Mouse (Mus musculus) v-Abl transformed pro-B cells (cell line): ENCODE data around the gene Tgfbrap1.

Experiments
- in situ Hi-C, 2 experiments: fragments of 400-800 bp; cut with MboI; formaldehyde crosslinking; loops; one replicate each; pipeline ENCODE4 v1.15.1; 2025; ENCODE audit not compliant: unreplicated experiment in 2 of 2

Tgfbrap1 gene

DNA sequence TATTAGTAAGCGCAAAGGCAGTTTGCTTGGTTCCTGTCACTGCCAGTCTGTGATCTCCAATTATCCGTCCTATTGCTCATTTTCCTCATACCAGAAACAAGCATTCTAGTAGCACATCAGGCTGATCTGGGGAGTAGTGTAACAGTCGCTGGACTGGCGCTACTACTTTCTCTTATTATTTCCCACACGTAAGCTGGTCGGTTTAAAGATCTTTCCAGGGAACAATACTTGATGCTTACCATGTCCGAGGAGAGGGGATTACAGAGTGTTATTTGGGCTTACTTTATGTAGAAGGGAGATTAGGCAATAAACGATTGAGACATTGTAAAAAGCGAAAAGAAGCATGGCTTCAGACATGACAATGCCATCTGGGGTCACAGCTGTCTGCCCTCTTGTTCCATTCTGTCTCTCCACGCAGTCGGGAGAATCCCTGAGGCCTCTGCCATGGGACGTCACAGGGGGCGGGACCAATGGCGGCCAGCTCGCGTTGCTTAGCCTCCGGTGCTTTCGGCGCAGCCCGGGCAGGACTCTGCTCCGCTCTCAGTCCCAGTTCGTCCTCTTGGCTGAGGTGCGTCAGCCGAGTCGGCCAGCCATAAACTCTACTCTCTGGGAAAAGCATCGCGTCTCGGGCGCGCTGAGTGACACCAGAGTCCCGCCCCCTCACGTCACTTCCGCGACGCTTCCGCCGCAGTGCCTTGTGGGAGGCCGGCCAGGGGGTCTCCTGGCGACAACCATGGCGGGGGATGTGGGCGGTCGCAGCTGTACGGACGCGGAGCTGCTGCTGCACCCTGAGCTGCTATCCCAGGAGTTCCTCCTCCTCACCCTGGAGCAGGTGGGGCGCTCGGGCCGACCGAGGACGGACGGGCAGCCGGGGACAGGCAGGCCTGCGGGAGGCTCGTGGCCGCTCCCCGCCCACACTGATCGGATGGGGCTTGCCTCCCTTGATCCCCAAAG is at the start of gene Tgfbrap1, which contains the start of gene AI597479:
Gene Tgfbrap1, minus strand, starts transcription at position 607 of the 954 bp plus-strand sequence.
Gene AI597479, plus strand, starts transcription at position 680 of the 954 bp plus-strand sequence.
- in situ Hi-C loops: no loop called here

DNA sequence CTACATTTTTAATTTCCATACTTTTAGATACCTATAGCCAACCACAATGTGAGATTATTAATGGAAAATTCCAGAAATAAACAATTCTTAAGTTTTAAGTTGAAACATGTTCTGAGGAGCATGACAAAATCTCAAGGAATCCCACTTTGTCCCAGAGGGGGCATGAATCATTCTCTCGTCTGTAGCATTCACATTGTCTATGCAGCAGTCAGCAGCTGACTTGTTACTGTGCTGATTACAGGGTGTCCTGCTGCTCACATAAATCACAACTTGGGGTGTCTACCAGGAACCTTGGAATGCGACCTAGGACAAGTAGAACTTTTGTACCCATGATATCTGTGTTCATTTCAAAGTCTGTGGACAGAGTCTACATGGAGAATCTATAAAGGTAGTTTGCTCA is 49.0 kb upstream of the Tgfbrap1 start:
- in situ Hi-C loops: loop anchor here (10.0 to 25.0 kb wide), 4 partner anchors 290 to 1090 kb away; partner anchors contain the start of gene Nck2 (in 1 of the 2)

DNA sequence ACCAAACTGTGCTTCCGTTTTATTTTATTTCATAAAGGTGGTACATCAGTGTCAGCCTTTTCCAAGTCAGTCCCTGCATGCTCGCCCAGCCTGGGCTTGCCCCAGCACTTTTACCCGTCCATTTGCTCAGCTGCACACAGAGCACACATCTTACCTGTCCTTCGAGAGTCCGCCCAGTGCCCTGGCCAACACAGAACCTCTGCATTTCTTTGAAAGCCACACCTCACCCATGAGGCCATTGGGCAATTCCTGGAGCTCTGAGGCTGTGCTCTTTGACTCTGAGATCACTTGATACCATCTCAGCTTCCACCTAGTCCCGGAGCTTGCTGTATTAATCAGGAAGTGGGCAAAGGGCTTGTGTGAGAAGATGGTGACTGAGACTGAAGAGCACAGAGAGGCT is 47.0 kb upstream of the Tgfbrap1 start:
- in situ Hi-C loops: loop anchor here (10.0 to 25.0 kb wide), 4 partner anchors 292 to 1092 kb away; partner anchors contain the start of gene Nck2 (in 1 of the 2)

DNA sequence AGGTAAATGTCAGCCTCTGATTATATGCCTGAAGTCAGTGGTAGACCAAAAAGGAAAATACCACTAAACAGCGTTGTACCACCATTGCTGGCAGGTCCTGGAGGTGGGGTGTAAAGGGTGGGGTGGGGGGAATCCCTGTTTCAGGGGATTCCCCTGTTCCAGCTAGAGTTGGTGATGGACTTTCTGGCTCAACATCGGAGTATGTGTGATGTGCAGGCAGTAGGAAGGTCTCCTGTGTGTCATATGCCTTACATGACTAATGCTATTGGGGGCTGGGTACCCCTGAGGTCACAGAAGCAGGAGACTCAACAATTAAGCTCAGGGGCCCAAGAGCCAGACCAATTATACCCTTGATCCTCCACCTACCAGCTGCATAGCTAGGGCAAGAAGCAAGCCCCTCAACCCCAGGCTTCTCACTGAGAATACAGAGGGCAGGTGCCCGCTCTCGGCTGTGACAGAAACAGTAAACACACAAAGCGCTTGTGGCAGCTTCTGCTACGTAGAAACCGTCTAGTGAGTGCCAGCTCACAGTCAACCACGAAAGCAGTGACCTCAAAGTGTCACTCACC is 46.0 kb upstream of the Tgfbrap1 start:
- in situ Hi-C loops: loop anchor here (5.0 to 25.0 kb wide), 6 partner anchors 118 to 1093 kb away; partner anchors contain the start of gene Nck2 (in 1 of the 2)

DNA sequence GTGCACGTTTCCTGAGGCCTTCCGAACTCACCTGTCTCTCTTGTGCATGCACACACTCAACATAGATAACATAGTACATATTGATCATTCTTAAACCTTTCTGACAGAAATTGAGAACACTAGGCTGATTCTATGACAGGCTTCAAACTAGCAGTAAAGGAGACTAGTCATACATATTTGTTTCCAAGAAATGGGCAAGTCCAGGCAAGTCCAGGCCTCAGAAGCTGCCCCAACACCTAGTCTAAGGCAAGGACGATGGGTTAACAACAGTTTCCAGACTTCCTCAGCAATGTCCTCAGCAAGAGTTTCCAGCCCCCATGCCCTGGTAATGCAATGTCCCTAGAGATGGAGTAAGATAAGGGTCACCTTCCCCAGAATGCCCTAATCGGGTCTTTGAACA is 45.4 kb upstream of the Tgfbrap1 start:
- in situ Hi-C loops: loop anchor here (5.0 to 25.0 kb wide), 6 partner anchors 119 to 1094 kb away; partner anchors contain the start of gene Nck2 (in 1 of the 2)

DNA sequence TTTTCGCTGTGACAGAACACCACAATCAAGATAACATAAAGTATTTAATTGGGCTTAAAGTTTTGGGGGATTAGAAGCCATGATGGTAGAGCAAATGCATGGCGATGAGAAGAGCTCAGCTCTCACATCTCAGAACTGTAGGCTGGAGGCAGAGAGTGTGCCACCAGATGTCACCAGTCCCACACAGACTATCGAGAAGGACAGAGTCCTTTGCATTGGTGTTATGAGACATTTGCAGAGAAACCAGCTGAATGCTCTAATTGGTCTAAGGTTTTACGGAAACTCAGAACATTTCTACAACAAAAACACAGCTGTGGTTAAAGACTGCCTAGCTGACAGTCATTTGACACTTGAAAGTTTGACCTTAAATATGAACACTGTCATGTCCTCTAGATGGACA is 44.8 kb upstream of the Tgfbrap1 start:
- in situ Hi-C loops: loop anchor here (5.0 to 25.0 kb wide), 6 partner anchors 119 to 1094 kb away; partner anchors contain the start of gene Nck2 (in 1 of the 2)

DNA sequence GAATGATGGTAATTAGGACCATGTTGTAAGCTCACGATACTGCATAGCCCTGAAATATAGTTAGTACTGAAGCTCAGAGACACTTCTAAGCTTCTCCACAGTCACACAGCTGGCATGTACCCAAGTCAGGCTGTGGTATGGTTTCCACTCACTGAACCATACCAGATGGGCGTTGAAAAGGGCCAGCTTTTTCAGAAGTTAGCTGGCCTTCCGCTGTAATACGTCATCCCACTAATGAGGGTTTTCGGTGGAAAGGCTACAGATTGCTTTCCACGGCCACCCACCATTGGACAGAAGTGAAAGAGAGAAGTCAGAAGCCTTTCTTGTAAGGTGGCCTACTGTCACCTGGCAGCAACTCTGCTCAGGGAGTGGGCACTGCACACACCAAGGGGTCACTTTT is 44.4 kb upstream of the Tgfbrap1 start:
- in situ Hi-C loops: loop anchor here (5.0 to 25.0 kb wide), 6 partner anchors 119 to 1094 kb away; partner anchors contain the start of gene Nck2 (in 1 of the 2)

DNA sequence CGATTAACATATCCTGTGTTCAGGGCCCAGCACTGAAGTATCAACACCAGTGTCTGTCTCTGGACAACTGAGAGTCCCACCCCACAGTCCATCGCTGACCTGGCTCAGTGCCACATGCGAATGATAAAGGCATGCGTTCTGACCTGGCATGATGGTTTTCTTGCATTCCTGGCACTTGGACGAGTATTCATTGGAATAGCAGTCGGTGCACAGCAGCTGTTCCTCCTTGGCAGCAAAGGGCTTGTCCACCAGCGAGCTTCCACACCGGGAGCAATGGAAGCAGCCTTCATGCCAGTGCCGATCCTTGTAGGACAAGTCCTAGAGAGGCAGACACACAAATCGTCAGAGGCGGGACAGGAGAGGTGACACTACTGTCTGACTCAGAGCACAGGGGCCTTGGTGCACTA is 43.1 kb upstream of the Tgfbrap1 start:
- in situ Hi-C loops: loop anchor here (5.0 to 25.0 kb wide), 6 partner anchors 121 to 1096 kb away; partner anchors contain the start of gene Nck2 (in 1 of the 2)

DNA sequence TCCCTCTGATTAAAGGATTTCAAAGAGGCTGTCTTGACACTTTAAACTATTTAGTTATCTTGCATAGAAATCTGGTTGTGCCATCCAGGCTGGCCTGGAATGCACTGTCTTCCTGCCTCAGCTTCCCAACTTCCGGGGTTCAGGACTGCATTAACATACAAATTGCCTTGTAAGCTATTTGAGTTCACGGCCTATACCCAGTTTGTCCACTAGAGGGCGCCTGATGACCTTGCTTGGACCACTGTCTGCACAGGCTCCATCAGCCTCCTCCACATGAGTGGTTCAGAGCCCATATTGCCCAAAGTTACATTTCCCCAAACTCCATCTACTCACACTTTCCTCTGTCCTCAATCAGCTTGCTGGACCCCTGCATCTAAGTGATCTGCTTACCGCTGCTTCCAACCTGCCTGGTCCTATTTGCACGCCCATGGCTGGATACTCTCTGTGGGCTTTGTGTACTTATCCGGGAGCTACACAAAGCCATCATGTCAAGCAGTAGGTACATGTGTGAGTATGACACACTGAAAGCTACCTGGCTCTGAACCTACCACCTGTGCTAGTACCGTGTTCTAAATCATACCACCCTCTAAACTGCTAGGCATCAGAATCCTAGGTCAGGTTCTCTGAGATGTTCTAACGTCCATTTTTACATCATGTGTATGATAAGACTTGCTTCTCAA is 41.3 kb upstream of the Tgfbrap1 start:
- in situ Hi-C loops: loop anchor here (5.0 to 25.0 kb wide), 8 partner anchors 123 to 1098 kb away; partner anchors contain the start of genes Gm8251 (in 1 of the 2) and Nck2 (in 1 of the 2)

DNA sequence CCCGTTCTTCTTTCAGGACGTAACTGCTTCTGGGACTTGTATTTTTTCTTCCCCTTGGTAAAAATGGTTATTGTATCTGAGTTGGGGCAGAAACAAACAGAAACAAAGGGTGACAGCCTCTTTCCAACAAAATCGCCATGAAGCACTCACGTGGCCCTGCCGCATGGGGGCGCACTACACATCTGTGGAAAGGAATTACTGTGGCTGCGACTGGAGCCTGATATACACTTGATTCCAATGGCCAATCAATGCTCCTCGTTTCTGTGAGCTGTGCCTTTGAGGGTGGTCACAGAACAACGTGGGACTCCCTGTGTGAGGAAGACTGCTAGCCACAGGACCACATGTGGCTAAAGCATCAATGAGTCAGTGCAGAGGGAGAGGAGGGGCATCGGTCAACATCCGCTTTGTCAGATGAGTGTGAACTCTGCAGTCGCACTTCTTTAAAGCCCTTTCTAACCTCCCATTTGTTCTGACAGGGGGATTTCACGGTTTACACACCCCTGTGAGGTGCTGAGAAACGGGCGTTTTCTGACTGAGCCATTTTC is 39.9 kb upstream of the Tgfbrap1 start:
- in situ Hi-C loops: loop anchor here (5.0 to 25.0 kb wide), 6 partner anchors 129 to 1099 kb away; partner anchors contain the start of genes Gm8251 (in 1 of the 2) and Nck2 (in 1 of the 2)

DNA sequence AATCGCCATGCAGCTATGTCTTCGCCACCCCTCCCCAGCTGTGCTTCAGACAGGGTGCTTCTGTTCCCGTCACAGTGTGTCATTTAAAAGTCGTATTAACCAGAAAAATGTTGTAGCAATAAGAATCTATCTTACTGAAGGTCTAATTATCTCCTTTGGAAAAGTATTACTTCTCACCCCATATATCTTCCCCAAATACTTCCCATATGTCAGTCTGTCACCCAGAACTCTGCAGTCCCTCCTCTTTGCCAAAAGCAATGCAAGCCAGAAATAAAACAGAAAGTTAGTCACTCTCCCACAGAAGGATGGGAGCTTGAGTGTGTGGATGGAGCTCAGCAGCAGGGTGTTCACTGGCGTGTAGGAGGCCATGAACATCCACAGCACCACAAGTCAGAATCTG is 38.9 kb upstream of the Tgfbrap1 start:
- in situ Hi-C loops: loop anchor here (5.0 to 25.0 kb wide), 6 partner anchors 130 to 1100 kb away; partner anchors contain the start of genes Gm8251 (in 1 of the 2) and Nck2 (in 1 of the 2)

DNA sequence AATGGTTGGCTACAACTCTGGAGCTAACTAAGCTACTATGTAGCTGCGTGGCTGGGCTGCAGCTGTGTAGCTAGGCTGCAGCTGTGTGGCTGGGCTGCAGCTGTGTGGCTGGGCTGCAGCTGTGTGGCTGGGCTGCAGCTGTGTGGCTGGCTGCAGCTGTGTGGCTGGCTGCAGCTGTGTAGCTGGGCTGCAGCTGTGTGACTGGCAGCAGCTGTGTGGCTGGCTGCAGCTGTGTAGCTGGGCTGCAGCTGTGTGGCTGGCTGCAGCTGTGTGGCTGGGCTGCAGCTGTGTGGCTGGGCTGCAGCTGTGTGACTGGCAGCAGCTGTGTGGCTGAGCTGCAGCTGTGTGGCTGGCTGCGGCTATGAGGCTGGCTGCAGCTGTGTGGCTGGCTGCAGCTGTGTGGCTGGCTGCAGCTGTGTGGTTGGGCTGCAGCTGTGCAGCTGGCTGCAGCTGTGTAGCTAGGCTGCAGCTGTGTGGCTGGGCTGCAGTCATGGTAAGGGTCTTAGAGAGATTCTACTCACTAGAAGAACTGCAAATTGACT is 38.1 kb upstream of the Tgfbrap1 start:
- in situ Hi-C loops: loop anchor here (5.0 to 25.0 kb wide), 6 partner anchors 131 to 1101 kb away; partner anchors contain the start of genes Gm8251 (in 1 of the 2) and Nck2 (in 1 of the 2)

DNA sequence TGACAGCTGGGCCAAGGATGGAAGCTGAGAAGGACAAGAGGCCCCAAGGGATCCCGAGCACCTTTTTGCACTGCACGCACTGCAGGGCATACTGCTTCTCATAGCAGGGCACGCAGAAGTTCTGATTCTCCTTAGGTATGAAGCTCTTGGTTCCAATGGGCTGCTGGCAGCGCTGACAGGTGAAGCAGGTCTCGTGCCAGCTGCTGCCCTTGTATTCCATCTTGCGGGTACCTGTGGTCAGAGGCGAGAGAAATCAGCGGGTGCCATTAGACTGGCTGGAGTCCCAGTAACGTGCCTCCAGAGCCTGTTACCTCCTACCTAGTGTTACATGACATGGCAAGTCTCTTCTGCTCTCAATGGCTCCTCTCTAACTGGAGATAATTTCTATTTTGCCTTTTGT is 33.2 kb upstream of the Tgfbrap1 start:
- in situ Hi-C loops: loop anchor here (10.0 to 25.0 kb wide), 4 partner anchors 306 to 1106 kb away; partner anchors contain the start of genes Gm8251 (in 1 of the 2) and Nck2 (in 1 of the 2)

DNA sequence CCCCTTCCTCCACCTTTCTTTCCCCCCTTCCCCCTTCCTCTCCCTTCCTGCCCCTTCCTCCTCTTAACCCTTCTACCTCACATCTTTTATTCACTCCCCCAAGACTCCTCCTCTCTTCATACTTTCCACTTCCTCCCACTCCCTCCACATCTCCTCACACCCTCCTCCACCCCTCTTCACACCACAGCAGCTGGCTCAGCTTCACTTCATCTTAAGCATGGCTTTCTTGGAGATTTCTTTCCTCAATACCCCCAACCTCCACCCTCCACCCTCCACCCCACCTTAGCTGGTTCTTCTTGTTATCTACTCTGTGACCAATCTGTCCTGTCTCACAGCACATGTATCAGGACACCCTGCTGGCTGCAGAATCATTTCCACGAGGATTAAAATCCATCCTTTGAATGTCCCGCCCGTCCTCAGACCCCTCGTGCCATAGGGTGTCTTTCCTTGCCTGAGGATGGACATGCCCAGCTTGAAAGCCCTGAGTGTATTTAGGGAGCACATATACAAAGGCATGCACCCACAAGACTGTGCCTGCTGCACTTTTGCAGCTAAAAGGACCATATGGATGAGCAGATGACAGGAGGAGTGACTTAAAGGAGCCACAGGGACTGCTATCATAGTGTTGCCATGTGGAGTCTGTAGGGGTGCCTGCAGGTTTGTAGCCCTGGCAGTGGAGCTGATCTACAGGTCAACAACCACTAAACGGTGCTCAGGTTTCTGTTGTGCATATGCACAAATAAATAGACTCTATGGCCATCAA is 32.0 kb upstream of the Tgfbrap1 start:
- in situ Hi-C loops: loop anchor here (10.0 to 25.0 kb wide), 4 partner anchors 307 to 1107 kb away; partner anchors contain the start of genes Gm8251 (in 1 of the 2) and Nck2 (in 1 of the 2)

DNA sequence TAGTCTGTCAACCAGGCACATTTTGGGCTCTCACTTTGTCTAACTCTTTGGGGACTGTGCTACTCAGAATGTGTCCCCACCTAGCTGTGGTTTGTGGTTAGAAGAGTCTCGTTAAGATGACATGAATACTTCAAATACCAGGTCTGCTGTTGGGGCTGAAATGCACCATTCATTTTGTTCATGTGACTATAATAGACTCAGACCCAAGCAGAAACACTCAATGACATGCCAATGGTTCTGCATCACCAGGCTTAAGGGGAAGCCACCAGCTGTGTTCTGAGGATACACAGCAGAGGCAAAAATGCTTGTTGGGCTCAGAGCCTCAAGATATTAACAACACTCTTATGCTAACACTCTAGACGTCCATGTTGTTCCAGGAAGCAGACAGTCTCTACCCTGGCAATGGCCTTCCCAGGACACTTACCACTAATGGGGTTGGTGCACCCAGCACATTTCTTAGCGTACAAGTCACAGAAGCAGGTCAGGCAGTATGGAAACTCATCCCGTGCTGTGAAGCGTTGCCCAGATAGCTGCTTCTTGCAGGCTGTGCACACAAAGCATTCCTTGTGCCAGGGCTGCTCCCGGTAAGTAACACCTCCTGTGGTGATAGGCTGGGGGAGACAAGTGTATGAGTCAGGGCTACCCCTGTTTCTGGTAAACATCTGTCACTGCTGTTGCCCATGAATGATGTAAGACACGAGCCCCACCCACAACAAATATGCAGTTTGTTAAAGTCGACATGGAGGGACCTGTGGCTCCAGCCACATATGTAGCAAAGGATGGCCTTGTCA is 29.6 kb upstream of the Tgfbrap1 start:
- in situ Hi-C loops: loop anchor here (25.0 kb wide), 3 partner anchors 309 to 1109 kb away; partner anchors contain the start of gene Nck2 (in 1 of the 2)

DNA sequence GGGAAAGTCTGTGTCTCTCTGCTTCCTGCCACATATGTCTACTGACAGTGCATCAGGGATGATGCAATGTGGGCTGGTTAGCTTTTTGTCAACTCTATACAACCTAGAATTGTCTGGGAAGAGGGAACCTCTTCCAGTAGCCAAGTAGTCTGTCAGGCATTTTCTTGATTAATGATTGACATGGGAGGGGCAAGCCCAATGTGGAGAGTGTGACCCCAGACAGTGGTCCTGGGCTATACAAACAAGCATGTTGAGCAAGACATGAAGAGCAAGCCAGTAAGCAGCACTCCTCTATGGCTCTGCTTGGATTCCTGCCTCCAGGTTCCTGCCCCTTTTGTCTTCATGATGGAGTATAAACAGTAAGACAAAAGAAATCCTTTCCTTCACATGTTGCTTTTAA is 28.8 kb upstream of the Tgfbrap1 start:
- in situ Hi-C loops: loop anchor here (25.0 kb wide), 3 partner anchors 310 to 1110 kb away; partner anchors contain the start of gene Nck2 (in 1 of the 2)

DNA sequence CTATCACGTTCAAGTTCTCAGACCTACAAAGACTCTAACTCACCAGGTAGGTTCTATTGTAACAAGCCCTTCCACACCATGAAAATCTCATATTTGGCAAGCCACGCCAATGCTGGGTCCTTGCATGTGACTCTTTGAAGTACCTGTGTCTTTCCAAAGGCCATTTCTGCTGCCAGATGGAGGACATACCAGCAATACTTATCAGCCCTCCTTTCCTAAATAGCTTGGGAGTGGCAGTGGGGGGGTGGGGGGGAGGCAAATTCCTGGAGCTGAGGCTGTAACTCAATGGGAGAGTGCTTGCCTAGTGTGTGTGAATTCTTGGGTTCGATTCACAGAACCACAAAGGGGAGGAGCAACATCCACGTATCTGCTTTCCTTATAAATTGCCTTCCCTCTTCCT is 26.3 kb upstream of the Tgfbrap1 start:
- in situ Hi-C loops: loop anchor here (25.0 kb wide), 3 partner anchors 313 to 1113 kb away; partner anchors contain the start of gene Nck2 (in 1 of the 2)
